ENCODE assay signal across 9 mouse cellular contexts in the genomic region with DNA sequence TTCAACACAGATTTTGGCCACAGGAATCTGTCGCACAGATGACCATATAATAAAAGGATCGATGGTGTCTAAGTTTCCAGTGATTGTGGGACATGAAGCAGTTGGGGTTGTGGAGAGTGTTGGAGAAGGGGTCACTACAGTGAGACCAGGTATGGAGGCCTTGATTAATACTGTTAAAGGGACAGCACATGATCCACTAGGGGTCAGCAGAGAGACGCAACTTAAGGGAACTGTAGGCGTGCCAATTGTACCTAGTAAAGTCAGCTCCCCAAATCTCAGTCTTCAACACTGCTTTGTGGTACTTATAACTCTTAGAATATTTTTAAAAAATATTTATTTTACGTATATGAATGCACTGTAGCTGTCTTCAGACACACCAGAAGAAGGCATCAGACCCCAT. TPM values are rescaled to one million over a fixed set of nuclear protein-coding genes. Genes with fewer than 3 reads are reported as not detected.
DNase-seq lines count a peak whose midpoint lies in the region; ATAC-seq and TF ChIP-seq lines count a peak whose summit lies in the region.
"Had no signal": no experiment of that assay in that cellular context is flagged by ENCODE, and none has a peak within 500 bp of the region (broad histone marks: within the 10 kb centered on the region; RNA-seq: fewer than 3 reads in every experiment).

No protein-coding gene starts in this region.

- H3K27me3 ChIP-seq in small intestine, adult 2 months (ENCODE audit: control insufficient read depth, insufficient read depth, low read length) = no peaks in the 10 kb centered on the region

- H3K36me3 ChIP-seq in small intestine, adult 2 months (ENCODE audit: control insufficient read depth, insufficient read depth, low read length) = no peaks in the 10 kb centered on the region

- no peak; the same call in 1 of the 2 replicates for TF ChIP-seq CTCF in small intestine, adult 2 months (IDR thresholded peaks at IDR 0.05; ENCODE audit: extremely low read depth, insufficient read length, insufficient replicate concordance, low read depth, low read length)

- peak; percentile 78 for ATAC-seq in frontal cortex, adult (ENCODE audit: low TSS enrichment)
- ATAC-seq in hematopoietic stem cell, adult 5-6 weeks (replicated peaks in 1 of 2; ENCODE audit: insufficient read depth in 1 of 2, low FRiP score in 2 of 2, low TSS enrichment in 1 of 2, low read depth in 1 of 2, poor library complexity in 2 of 2, severe bottlenecking in 2 of 2) = peak; percentile 86 to 88

- H3K4me1 ChIP-seq in small intestine, adult 2 months (ENCODE audit: control insufficient read depth, insufficient read depth, insufficient read length, low read length) = peaks cover 24% of the 10 kb centered on the region

- WGBS in small intestine, adult 2 months = 40% methylated on average over 5 of the region's 5 CpGs

- peak overlapping the region; percentile 70 for H3K27ac ChIP-seq in small intestine, adult 2 months (ENCODE audit: insufficient read depth, low read depth, low read length)

- no peak for TF ChIP-seq POLR2A in small intestine, adult 2 months (IDR thresholded peaks at IDR 0.05; ENCODE audit: low read depth, low read length)

- no peak for DNase-seq in frontal cortex, postnatal 14 days (ENCODE audit: low spot score in 2 of 2)
- peak; percentile 76 for DNase-seq in adrenal gland, adult 2 months
- peak; percentile 59 for DNase-seq in embryo, embryonic 9.5 days (ENCODE audit: extremely low spot score)
- peak; percentile 19 to 38 for DNase-seq in layer of hippocampus, adult 8-10 months (ENCODE audit: low spot score in 2 of 2)
- peak; percentile 82 for DNase-seq in lung, postnatal 10 days

- H3K4me3 ChIP-seq in small intestine, adult 2 months (ENCODE audit: low read depth, low read length) = no peak overlapping the region

RNA-seq across cellular contexts. Expression of gene Adh7, which starts 5.4 kb away (rescaled TPM):
- 10 to 100 TPM in 1 of 2 experiments, 1 to 10 TPM in 1; 8.4 to 61.8 TPM for total RNA-seq in adrenal gland, adult 2 months (2021)
- 3.9 and 4.4 TPM in 2 replicates for polyA plus RNA-seq in adrenal gland, adult 2 months (2012; rRNA removed)
- not detected in 2 replicates for total RNA-seq in hematopoietic stem cell, adult 5-6 weeks (2017)
- under 1 TPM in 3 of 4 experiments, not detected in 1; 0.13 to 0.27 (median 0.21) TPM for total RNA-seq in layer of hippocampus, adult 8-10 months (2022)
- 0.08 and 1.0 TPM in 2 replicates for polyA plus RNA-seq in small intestine, adult 2 months (2012; rRNA removed)

RNA-seq across cellular contexts. Expression of gene 4930579F01Rik, which starts 29.3 kb away (rescaled TPM):
- not detected for total RNA-seq in adrenal gland, adult 2 months (2021)
- not detected in 2 replicates for polyA plus RNA-seq in adrenal gland, adult 2 months (2012; rRNA removed)
- not detected in 2 replicates for total RNA-seq in hematopoietic stem cell, adult 5-6 weeks (2017)
- total RNA-seq in layer of hippocampus, adult 8-10 months (2022) = not detected
- not detected in 2 replicates for polyA plus RNA-seq in small intestine, adult 2 months (2012; rRNA removed)
- total RNA-seq: left cerebral cortex, postnatal 36 days had no signal

RNA-seq across cellular contexts. Expression of gene Adh1, which starts 37.8 kb away (rescaled TPM):
- 1,000 to 10,000 TPM; 1,828 to 8,328 TPM for total RNA-seq in adrenal gland, adult 2 months (2021)
- polyA plus RNA-seq in adrenal gland, adult 2 months (2012; rRNA removed) = 1,650 and 3,116 TPM in 2 replicates
- total RNA-seq in hematopoietic stem cell, adult 5-6 weeks (2017) = not detected in 2 replicates
- total RNA-seq in layer of hippocampus, adult 8-10 months (2022) = 1 to 10 TPM; 1.1 to 2.1 (median 1.8) TPM
- polyA plus RNA-seq in small intestine, adult 2 months (2012; rRNA removed) = 137 and 221 TPM in 2 replicates

Comparison
In these comparisons a context has a peak if more than half of its experiments do, and no peak if none do; other contexts are left out.
1. DNase-seq: peak in adrenal gland, adult 2 months (single experiment), embryo, embryonic 9.5 days (single experiment), layer of hippocampus, adult 8-10 months (2 of 2) and lung, postnatal 10 days (single experiment); none in frontal cortex, postnatal 14 days (0 of 2).
2. RNA of gene Adh1, which starts 37.8 kb away (total RNA-seq): 1,828 to 8,328 TPM in adrenal gland, adult 2 months; 1.1 to 2.1 TPM in layer of hippocampus, adult 8-10 months and not detected in hematopoietic stem cell, adult 5-6 weeks; every median in the first group is over 100 times any median in the second.